Mouse (Mus musculus) v-Abl transformed pro-B cells (cell line): ENCODE results near the gene Rapgef5.

Experiments
- in situ Hi-C, 2 experiments: fragments of 400-800 bp; cut with MboI; formaldehyde crosslinking; loops; one replicate each; pipeline ENCODE4 v1.15.1; 2025; ENCODE audit not compliant: unreplicated experiment in 2 of 2

Gene Rapgef5

DNA sequence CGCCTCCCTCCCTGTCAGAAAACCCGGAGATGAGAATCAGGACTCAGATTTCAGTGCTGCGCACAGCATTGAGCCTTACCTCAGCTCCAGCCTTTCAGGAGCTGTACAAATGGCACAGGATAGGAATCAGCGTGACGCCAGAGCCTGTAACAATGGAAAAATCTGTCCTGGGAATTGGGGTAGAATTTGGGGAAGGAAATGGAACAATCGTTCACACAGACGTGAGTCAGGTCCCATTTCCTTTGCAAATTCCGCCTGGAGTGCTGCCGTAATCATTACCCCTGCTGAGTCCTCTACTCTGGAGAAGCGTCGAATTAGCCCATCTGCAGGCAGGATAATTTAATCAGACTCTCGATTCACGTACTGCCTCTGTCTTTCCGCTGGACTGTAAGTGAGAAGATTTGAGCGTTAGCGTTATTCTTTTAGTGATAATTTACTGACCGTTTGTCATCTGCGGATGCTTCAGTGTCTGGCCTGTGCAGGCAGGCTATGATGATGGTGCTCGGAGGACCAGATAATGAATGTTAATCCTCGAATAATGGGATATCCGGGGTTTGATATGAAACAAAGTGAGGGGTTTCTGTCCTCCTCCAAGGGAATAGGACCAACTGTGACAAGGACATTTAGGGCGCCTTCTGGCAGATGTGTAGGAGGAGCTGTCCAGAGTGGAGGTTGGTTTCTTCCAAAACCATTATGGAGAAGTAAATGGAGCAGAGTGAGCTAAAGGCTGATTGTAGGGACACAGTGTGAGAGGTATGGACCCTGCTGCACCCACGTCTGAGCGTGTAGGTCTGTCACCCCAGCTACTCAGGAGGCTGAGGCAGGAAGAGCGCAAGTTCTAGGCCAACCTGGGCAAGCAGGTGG is 235.5 kb downstream of the Rapgef5 start:
- in situ Hi-C loops = loop anchor here in 1 of 2 experiments (25.0 kb wide), 1 partner anchor 1114 kb away; no protein-coding TSS in a partner anchor

GRCm38 (mm10) chr12:117756010-117756409 is 239.7 kb downstream of the Rapgef5 start:
- in situ Hi-C loops = loop anchor here in 1 of 2 experiments (25.0 kb wide), 1 partner anchor 1119 kb away; no protein-coding TSS in a partner anchor

DNA sequence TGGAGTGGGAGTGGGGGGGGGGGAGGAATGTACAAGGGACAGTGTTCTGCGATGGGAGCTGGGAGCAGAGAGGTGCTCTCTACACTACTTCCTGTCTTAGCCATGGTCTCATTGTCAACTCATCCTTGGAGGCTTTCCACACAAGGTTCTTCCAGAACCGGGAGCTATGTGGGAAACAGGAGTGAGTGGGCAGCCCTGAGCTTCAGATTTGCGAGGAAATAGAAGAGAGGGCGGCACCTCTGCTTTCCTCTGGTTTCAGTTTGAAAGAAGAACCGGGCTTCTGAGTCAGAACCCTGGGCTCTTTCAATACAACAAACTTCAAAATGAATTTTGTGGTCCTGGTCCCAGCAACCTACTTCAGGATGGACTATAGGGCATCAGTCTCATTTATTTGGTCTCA is 244.1 kb downstream of the Rapgef5 start:
- in situ Hi-C loops = loop anchor here (5.0 to 25.0 kb wide), 4 partner anchors 168 to 1123 kb away; no protein-coding TSS in a partner anchor

GRCm38 (mm10) chr12:117760846-117761245 is 244.6 kb downstream of the Rapgef5 start:
- in situ Hi-C loops = loop anchor here (5.0 to 25.0 kb wide), 4 partner anchors 169 to 1124 kb away; no protein-coding TSS in a partner anchor

DNA sequence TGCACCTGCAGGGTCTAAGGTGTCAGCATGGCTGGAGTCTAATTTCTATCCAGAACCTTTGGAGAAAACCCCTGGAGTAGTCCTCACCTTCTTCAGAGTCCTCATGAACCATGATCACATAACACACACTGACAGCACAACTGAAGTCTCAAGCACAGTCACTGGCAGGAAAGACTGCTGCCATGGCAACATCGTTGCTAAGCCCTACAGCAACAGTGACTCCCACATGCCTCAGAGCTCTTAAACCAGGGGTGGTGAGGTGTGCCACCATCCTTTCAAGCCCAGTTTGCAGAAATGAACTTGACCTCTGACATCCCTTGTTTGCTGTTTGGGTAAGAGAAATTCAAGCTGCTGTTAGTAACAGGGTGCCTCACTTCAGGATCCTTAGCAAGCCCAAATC is 245.4 kb downstream of the Rapgef5 start:
- in situ Hi-C loops = loop anchor here (5.0 to 25.0 kb wide), 4 partner anchors 169 to 1124 kb away; no protein-coding TSS in a partner anchor

- in situ Hi-C loops = loop anchor here (5.0 to 25.0 kb wide), 4 partner anchors 171 to 1126 kb away; no protein-coding TSS in a partner anchor
Observed at GRCm38 (mm10) chr12:117763247-117763646, 247.0 kb downstream of the Rapgef5 start.

GRCm38 (mm10) chr12:117764839-117765238 is 248.6 kb downstream of the Rapgef5 start:
- in situ Hi-C loops = loop anchor here (5.0 to 25.0 kb wide), 4 partner anchors 173 to 1128 kb away; no protein-coding TSS in a partner anchor

DNA sequence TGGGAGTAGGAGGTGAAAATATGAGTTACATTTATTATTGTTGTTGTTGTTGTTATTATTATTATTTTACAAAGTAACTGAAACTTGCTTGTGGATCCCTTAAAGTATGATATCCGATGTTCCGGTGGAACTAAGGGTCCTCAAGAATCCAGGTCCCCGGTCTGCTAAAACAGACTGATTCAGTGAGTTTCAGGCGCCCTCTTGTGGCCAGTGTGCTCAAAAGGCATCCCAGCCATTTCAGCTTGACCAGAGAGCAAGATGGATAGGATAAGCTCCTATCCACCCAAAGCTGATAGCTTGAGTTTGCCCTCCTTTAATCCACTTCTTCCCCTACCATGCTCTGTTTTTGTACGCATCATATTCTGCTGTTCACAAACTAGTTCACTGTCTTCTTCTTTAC is 252.8 kb downstream of the Rapgef5 start:
- in situ Hi-C loops = loop anchor here in 1 of 2 experiments (5.0 to 25.0 kb wide), 2 partner anchors 342 to 1132 kb away; no protein-coding TSS in a partner anchor

DNA sequence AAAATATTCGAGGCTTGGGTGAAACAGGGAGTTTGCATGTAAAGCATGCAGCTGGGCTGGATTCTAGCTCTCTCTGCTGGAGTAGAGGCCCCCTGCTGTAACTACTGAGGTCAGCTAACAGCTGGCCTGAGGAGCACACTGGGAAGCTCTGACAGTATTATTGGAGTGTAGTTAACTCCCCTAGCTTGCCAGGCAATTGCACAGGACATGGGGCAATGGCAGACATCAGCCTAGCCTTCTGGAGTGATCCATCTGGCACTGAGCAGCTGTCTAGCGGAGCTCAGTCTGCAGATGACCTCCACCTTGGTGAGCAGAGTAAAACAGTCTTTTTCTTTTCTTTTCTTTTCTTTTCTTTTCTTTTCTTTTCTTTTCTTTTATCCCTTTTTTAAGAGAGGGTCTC is 253.9 kb downstream of the Rapgef5 start:
- in situ Hi-C loops = loop anchor here (5.0 to 25.0 kb wide), 3 partner anchors 368 to 1135 kb away; no protein-coding TSS in a partner anchor

- in situ Hi-C loops = loop anchor here (5.0 to 25.0 kb wide), 3 partner anchors 369 to 1136 kb away; no protein-coding TSS in a partner anchor
Observed at GRCm38 (mm10) chr12:117771156-117771555, 254.9 kb downstream of the Rapgef5 start.

DNA sequence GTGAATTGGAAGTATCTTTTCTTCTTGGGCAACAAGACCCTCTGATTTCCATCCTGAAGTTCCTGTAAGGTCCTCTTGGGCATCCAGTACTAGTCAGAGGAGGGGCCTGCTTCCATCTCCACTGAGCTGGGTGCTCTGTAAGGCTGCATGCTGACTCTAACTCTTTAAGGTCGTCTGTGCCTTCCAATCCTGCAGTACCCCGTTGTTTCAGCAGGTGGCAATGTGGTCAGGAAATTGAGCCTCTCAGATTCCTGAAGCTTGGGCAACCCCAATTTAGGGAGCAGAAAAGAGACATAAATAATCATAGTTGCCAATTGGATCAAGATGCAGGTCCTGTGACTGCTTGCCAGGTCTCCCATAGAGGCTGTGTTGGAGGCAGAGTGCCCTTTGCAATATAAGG is 256.4 kb downstream of the Rapgef5 start:
- in situ Hi-C loops = loop anchor here (5.0 to 25.0 kb wide), 3 partner anchors 370 to 1138 kb away; no protein-coding TSS in a partner anchor

DNA sequence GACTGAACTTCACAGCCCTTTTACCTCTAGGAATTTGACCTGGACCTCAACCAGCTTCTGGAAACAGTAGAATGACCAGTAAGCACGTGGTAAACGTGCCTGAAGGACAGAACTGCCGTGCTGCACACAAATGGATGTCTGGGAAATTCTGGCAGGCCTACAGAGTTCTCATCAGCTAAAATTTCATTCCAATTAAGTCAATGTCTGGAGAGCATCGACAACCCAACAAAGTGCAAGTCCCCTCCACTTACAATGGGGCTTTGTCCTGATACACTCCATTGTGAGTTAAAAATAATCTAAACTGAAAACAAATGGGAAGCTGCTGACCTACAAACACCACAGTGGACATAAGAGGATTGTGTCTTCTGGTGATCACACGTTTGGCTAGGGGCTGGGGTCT is 260.6 kb downstream of the Rapgef5 start:
- in situ Hi-C loops = loop anchor here in 1 of 2 experiments (10.0 kb wide), 1 partner anchor 1142 kb away; no protein-coding TSS in a partner anchor

- in situ Hi-C loops = no loop called here
Observed at GRCm38 (mm10) chr12:117781360-117781759, 265.1 kb downstream of the Rapgef5 start.

DNA sequence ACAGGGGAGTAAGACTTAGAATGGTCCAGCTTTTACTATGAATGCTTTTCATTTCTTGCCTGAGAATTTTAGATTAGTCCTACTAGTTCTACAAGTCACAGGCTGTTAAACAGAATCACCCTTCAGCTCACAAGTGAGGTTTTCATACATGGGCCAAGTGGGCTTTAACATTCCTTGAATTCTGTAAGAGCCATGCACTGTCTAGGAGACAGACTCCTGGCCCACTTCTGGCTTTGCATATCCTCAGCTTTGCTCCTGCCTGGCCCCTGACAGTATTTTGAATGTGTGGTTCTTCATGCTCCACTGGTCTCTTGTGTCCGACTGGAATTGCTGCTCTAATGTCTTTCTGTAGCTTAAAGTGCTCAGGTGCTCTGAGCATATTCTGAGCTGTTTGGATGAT is 267.1 kb downstream of the Rapgef5 start:
- in situ Hi-C loops = no loop called here

GRCm38 (mm10) chr12:117786621-117787020 is 270.3 kb downstream of the Rapgef5 start:
- in situ Hi-C loops = no loop called here

GRCm38 (mm10) chr12:117788513-117789011 is 272.3 kb downstream of the Rapgef5 start:
- in situ Hi-C loops = no loop called here

DNA sequence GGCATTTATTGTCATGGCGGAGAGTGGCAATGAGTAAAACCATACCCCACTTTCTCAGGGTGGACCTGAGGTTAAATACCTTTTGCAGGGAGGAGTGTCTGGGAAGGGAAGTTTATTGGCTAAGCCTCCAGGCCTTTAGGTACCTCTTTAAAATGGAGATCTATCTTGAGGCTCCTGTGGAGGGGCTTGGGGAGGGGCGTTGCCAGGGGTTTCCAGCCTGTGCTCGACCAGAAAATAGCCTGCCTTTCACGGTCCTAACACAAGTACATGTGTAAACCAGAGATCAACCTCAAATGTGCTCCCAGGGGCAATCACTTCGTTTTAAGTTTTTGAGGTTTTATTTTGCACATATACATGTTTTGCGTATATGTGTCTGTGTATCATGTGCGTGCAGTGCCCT is 272.7 kb downstream of the Rapgef5 start:
- in situ Hi-C loops = no loop called here

- in situ Hi-C loops = no loop called here
Observed at GRCm38 (mm10) chr12:117795303-117795702, 279.0 kb downstream of the Rapgef5 start.

GRCm38 (mm10) chr12:117803989-117804388 is 287.7 kb downstream of the Rapgef5 start, which contains the start of gene Cdca7l:
Gene Cdca7l, plus strand, starts transcription at chr12:117804289.
- in situ Hi-C loops = loop anchor here in 1 of 2 experiments (25.0 kb wide), 1 partner anchor 1058 kb away; no protein-coding TSS in a partner anchor

DNA sequence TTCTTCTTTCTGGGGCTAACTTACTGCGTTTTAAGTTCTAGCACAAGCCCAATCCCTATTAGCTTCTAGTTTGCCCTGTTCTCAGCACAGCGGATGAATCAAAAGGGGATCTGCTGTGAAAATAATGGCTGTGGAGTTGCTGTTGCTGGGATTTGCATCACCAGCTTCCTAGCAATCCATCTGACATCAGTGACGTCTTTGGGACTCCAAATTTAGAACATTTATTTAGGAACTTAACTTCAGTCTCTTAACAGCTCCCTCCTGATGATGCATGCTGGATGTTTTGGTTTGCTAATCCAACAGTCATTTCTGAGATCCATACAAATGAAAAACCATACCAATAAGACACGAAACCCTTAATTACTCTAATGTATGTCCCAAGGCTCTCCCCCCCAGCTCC is 289.3 kb downstream of the Rapgef5 start:
- in situ Hi-C loops = loop anchor here in 1 of 2 experiments (25.0 kb wide), 1 partner anchor 1057 kb away; no protein-coding TSS in a partner anchor

GRCm38 (mm10) chr12:117806007-117806451 is 289.8 kb downstream of the Rapgef5 start:
- in situ Hi-C loops = loop anchor here in 1 of 2 experiments (25.0 kb wide), 1 partner anchor 1056 kb away; no protein-coding TSS in a partner anchor
